Mouse (Mus musculus): Measurements from ENCODE around the gene Epha3.

- no peak for TF ChIP-seq POLR2A (IDR thresholded peaks at IDR 0.05; ENCODE audit: extremely low read depth, insufficient read depth, low read length)
- no peak for TF ChIP-seq CTCF (IDR thresholded peaks at IDR 0.05; ENCODE audit: extremely low read depth, insufficient read depth, low read length)
Measured at GRCm38 (mm10) chr16:63817606-63818005, 46.4 kb downstream of the Epha3 start.

All from cortical plate, adult 2 months (tissue).